Mouse (Mus musculus): ENCODE measurements around the gene Gnai1.

Gene Gnai1

GRCm38 (mm10) chr5:18282095-18282494 is 78.1 kb downstream of the Gnai1 start:
- no peak for DNase-seq

DNA sequence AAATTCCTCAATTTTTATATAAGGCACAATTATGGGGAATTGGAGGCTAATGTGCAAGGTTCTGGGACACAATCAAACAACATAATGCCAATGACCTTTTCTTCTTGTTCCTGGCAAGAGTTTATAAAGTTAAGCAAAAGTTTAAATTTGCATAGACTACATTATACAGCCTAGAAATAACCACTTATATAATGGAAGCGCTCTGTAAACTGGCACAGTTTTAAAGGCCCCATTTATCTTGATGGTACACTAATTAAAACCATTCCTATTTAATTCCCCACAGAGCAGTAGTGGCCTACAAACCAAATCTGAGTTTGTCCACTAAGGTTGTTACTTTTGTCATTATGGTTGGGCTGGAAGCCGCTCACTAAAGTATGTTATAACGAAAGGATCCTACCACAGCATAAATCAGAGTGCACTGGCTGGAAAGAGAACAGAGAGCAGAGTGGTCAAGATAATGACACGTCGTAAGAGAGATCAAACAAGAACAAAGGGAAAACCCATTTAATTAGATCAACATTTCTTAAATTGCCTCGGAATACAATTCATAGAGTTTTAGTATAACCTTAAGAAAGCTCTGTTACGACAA is 85.7 kb downstream of the Gnai1 start:
- no peak for DNase-seq

DNA sequence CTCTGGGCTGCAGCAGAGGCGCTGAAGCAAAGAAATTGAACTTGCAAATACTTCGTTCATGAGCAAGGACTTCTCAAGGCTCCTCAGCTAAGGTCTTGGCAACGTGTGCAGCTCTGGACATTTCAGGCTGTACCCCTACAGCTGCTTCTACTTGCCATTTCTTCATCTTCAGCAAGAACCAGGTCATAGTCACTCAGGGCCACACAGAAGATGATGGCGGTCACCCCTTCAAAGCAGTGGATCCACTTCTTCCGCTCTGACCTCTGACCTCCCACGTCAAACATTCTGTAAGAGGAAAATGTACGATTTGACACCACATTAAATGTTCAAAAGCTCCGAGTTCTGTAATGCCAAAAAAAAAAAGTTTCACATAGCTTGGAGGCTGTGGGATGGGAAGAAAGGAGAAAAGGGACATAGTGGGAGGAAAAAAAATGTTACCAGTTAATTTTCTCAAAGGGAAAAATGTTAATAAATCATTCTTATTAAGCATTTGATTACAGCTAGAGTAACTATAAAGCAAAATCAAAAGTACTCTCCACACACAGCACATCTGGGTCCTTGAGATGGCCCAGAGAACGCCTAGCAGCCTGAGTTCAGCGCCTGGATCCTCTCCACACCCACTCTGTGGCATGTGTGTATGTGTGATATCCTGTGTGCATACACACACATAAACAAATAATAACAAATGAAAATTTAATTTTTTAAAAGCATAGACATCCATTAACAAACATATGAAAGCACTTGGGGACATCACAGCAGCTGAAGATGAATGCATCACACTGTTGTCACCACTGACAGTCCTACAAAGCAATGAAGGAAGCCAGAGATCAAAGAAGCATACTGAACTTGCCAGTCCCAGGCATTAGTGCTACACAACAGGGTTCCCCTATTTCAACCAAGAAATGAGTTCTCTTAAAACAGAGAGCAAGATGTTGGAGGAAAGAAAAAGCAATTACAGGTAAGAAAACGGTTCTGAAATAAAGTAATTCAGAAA is 86.6 kb downstream of the Gnai1 start:
- DNase-seq, result no peak

GRCm38 (mm10) chr5:18250379-18251017 is 109.7 kb downstream of the Gnai1 start:
- no peak for DNase-seq

DNA sequence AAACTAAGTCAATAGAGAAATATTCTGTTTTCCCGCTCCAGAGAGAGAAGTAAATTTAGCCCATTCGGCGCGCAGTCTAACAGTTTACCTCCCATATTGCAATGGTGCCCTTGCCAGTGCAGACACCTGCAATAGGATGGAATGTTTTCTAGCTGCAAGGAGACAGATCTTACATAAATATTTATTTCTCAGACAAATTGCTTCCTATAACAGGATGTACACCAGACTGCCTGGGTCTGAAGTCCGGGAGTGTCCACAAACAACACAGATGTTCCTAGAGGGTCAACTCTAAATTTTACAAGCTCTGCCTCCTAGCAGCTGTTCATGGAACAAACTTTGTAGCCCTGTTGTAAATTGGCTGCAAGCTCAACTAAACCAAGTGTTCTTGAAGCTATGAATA is 111.0 kb downstream of the Gnai1 start:
- no peak for DNase-seq

- no peak for DNase-seq
Observed at GRCm38 (mm10) chr5:18229396-18229795, 130.8 kb downstream of the Gnai1 start.

DNA sequence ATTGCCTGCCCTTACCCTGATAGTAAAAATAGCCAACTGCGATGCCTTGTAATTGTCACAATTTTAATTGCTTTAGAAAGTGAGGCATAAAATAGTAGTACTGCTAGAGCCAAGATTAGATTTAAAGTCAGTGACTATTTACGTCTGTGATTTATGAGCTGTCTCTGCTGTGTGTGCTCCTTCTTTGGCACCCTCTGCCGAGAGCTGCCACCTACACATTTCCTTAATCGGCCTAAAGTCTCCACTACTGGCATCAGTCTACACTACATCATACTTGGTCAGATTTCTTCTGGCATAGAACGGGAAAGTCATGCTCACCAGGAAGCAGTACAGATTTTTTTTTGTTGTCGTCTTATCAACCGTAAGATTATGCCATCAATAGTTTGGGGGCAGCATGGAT is 131.3 kb downstream of the Gnai1 start:
- DNase-seq, result peak in 1 of 2 experiments; percentile 6

DNA sequence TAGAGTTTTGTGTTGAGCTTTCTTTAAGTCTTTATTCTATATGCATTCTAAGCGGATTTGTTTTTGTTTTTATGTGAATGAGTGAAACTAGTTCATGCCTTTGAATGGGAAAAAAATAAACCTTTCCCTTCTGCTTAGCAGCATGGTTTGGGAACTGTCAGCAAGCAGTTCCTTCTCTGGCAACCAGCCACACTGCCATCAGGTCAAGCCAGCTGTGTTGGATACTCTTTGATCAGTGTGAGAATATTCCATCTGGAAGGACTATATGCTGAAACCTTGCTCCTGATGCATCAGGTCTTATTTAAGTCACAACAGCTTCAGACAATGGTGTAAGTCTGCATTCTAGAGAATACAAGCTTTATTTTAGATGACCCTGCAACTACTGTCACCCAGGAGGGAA is 139.3 kb downstream of the Gnai1 start:
- DNase-seq, result peak; percentile 61 to 81

DNA sequence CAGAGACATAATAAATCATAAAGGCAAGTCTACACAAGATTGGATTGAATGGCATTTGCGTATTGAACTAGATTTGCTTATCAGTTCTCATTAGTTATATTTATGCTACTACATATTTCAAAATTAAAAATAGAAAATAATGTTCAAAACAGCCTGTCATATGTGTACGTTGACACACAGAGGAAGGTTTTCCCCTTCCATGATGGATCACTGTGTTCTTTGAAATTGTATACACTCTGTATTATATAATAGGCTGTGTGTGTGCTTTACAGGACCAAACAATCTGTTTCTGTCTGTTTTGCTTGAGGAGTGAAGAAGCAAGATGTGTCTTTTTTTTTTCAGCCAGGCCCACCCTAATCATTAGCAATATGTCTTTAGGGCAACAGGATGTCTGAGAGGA is 141.9 kb downstream of the Gnai1 start:
- no peak for DNase-seq

DNA sequence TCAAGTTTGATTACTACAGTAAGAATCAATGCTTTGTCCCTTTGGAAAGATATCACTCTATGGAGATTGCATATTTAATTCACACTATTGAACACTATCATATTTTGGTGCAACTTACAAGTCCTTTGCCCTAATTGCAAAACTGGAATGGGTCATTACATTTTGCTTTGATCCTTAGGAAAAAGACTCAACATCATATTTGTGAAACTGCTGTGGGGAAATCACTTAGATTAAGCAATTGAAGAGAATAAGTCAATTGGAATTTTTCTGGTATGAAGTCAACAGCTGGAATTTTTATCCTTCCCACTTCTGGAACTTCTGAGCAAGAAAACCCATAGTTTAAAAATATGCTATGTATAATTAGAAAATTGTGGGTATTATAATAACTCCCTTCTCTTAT is 142.3 kb downstream of the Gnai1 start:
- DNase-seq, result no peak

Measured in cerebellum, postnatal 25 days (tissue).